Mouse (Mus musculus): Measurements from ENCODE around the gene Tbx21. TPM values are rescaled to one million over a fixed set of nuclear protein-coding genes. Genes with fewer than 3 reads are reported as not detected.

Tbx21 gene
- polyA plus RNA-seq, 1 experiment, result 0.24 TPM

GRCm38 (mm10) chr11:97063274-97063920, 51.7 kb downstream of the Tbx21 start:
- H3K36me3 ChIP-seq (ENCODE audit: control insufficient read depth, insufficient read depth, low read length, poor library complexity, severe bottlenecking), result no peaks in the 10 kb centered on the region
- H3K27ac ChIP-seq (ENCODE audit: insufficient read depth, low read length), result no peak overlapping the region

GRCm38 (mm10) chr11:97052219-97052646, 62.9 kb downstream of the Tbx21 start:
- Histone ChIP-seq H3K9me3 (replicated peaks; ENCODE audit: control insufficient read depth, insufficient read depth, low read length, poor library complexity, severe bottlenecking) (no peaks in the 10 kb centered on the region), H3K27me3 (ENCODE audit: control insufficient read depth, insufficient read depth, low read length, poor library complexity, severe bottlenecking) (no peaks in the 10 kb centered on the region), H3K4me1 (ENCODE audit: control insufficient read depth, insufficient read depth, low read length) (no peaks in the 10 kb centered on the region), H3K27ac (ENCODE audit: insufficient read depth, low read length) (no peak overlapping the region), H3K36me3 (ENCODE audit: control insufficient read depth, insufficient read depth, low read length, poor library complexity, severe bottlenecking) (peaks cover 13% of the 10 kb centered on the region; the same call in 1 of the 2 replicates), H3K4me3 (ENCODE audit: low read depth, low read length) (no peak overlapping the region), H3K9ac (ENCODE audit: low read depth, poor library complexity, severe bottlenecking) (no peak overlapping the region)
- no peak for TF ChIP-seq POLR2A (IDR thresholded peaks at IDR 0.05; ENCODE audit: insufficient read depth, low read length)
- TF ChIP-seq CTCF (IDR thresholded peaks at IDR 0.05; ENCODE audit: low read depth, low read length), result no peak
- TF ChIP-seq EP300 (IDR thresholded peaks at IDR 0.05; ENCODE audit: insufficient read depth, low read depth, low read length), result no peak

More at GRCm38 (mm10) chr11:97063274-97063920, 51.7 kb downstream of the Tbx21 start:
- no peaks in the 10 kb centered on the region for H3K27me3 ChIP-seq (ENCODE audit: control insufficient read depth, insufficient read depth, low read length, poor library complexity, severe bottlenecking)
- H3K9ac ChIP-seq (ENCODE audit: low read depth, poor library complexity, severe bottlenecking), result no peak overlapping the region
- peaks cover 3% of the 10 kb centered on the region for H3K4me1 ChIP-seq (ENCODE audit: control insufficient read depth, insufficient read depth, low read length)
- TF ChIP-seq EP300 (IDR thresholded peaks at IDR 0.05; ENCODE audit: insufficient read depth, low read depth, low read length), result no peak
- no peak for TF ChIP-seq CTCF (IDR thresholded peaks at IDR 0.05; ENCODE audit: low read depth, low read length)
- no peak for TF ChIP-seq POLR2A (IDR thresholded peaks at IDR 0.05; ENCODE audit: insufficient read depth, low read length)
- H3K9me3 ChIP-seq (replicated peaks; ENCODE audit: control insufficient read depth, insufficient read depth, low read length, poor library complexity, severe bottlenecking), result no peaks in the 10 kb centered on the region
- no peak overlapping the region for H3K4me3 ChIP-seq (ENCODE audit: low read depth, low read length)

- Histone ChIP-seq H3K4me3 (ENCODE audit: low read depth, low read length) (peak overlapping the region; percentile 83), H3K36me3 (ENCODE audit: control insufficient read depth, insufficient read depth, low read length, poor library complexity, severe bottlenecking) (peaks cover 15% of the 10 kb centered on the region), H3K9ac (ENCODE audit: low read depth, poor library complexity, severe bottlenecking) (peak overlapping the region; percentile 48), H3K27me3 (ENCODE audit: control insufficient read depth, insufficient read depth, low read length, poor library complexity, severe bottlenecking) (no peaks in the 10 kb centered on the region), H3K4me1 (ENCODE audit: control insufficient read depth, insufficient read depth, low read length) (no peaks in the 10 kb centered on the region), H3K27ac (ENCODE audit: insufficient read depth, low read length) (no peak overlapping the region), H3K9me3 (replicated peaks; ENCODE audit: control insufficient read depth, insufficient read depth, low read length, poor library complexity, severe bottlenecking) (no peaks in the 10 kb centered on the region)
- TF ChIP-seq CTCF (IDR thresholded peaks at IDR 0.05; ENCODE audit: low read depth, low read length) (no peak), EP300 (IDR thresholded peaks at IDR 0.05; ENCODE audit: insufficient read depth, low read depth, low read length) (no peak), POLR2A (IDR thresholded peaks at IDR 0.05; ENCODE audit: insufficient read depth, low read length) (no peak)
Observed at GRCm38 (mm10) chr11:97050944-97051586, 64.1 kb downstream of the Tbx21 start.

GRCm38 (mm10) chr11:97050216-97050943, 64.8 kb downstream of the Tbx21 start, which contains the start of gene Osbpl7:
Gene Osbpl7 (plus strand): TSS chr11:97050628.
- Histone ChIP-seq H3K27ac (ENCODE audit: insufficient read depth, low read length) (no peak within 1 kb of the TSS), H3K9me3 (replicated peaks; ENCODE audit: control insufficient read depth, insufficient read depth, low read length, poor library complexity, severe bottlenecking) (no peaks in the 10 kb centered on the region), H3K36me3 (ENCODE audit: control insufficient read depth, insufficient read depth, low read length, poor library complexity, severe bottlenecking) (peaks cover 15% of the 10 kb centered on the region), H3K4me1 (ENCODE audit: control insufficient read depth, insufficient read depth, low read length) (no peaks in the 10 kb centered on the region), H3K27me3 (ENCODE audit: control insufficient read depth, insufficient read depth, low read length, poor library complexity, severe bottlenecking) (no peaks in the 10 kb centered on the region), H3K9ac (ENCODE audit: low read depth, poor library complexity, severe bottlenecking) (peak within 1 kb of the TSS; percentile 48), H3K4me3 (ENCODE audit: low read depth, low read length) (peak within 1 kb of the TSS; percentile 83)
- peak; percentile 26 for TF ChIP-seq POLR2A (IDR thresholded peaks at IDR 0.05; ENCODE audit: insufficient read depth, low read length)
- TF ChIP-seq EP300 (IDR thresholded peaks at IDR 0.05; ENCODE audit: insufficient read depth, low read depth, low read length), result 0 out of 2 replicates have a peak, but pooled peaks have one; percentile 13
- peak; percentile 50 for TF ChIP-seq CTCF (IDR thresholded peaks at IDR 0.05; ENCODE audit: low read depth, low read length)

GRCm38 (mm10) chr11:97049492-97050085, 65.5 kb downstream of the Tbx21 start:
- Histone ChIP-seq H3K9me3 (replicated peaks; ENCODE audit: control insufficient read depth, insufficient read depth, low read length, poor library complexity, severe bottlenecking) (no peaks in the 10 kb centered on the region), H3K9ac (ENCODE audit: low read depth, poor library complexity, severe bottlenecking) (no peak overlapping the region), H3K4me3 (ENCODE audit: low read depth, low read length) (no peak overlapping the region), H3K36me3 (ENCODE audit: control insufficient read depth, insufficient read depth, low read length, poor library complexity, severe bottlenecking) (peaks cover 12% of the 10 kb centered on the region), H3K27ac (ENCODE audit: insufficient read depth, low read length) (no peak overlapping the region), H3K27me3 (ENCODE audit: control insufficient read depth, insufficient read depth, low read length, poor library complexity, severe bottlenecking) (no peaks in the 10 kb centered on the region), H3K4me1 (ENCODE audit: control insufficient read depth, insufficient read depth, low read length) (no peaks in the 10 kb centered on the region)
- TF ChIP-seq POLR2A (IDR thresholded peaks at IDR 0.05; ENCODE audit: insufficient read depth, low read length) (no peak), CTCF (IDR thresholded peaks at IDR 0.05; ENCODE audit: low read depth, low read length) (no peak), EP300 (IDR thresholded peaks at IDR 0.05; ENCODE audit: insufficient read depth, low read depth, low read length) (no peak)
